Mouse (Mus musculus) neural tube, embryonic 12.5 days (tissue): Measurements from ENCODE around the gene Olfr1394. TPM values are rescaled to one million over a fixed set of nuclear protein-coding genes. Genes with fewer than 3 reads are reported as not detected.

Source experiments
- ATAC-seq: fragments of 200-750 bp; cut with Nextera tagmentation; 2 replicates; pipeline ENCODE4 v1.8.0; 2017; ENCODE audit warnings: low read depth, mild to moderate bottlenecking, moderate TSS enrichment, moderate library complexity; ENCODE audit not compliant: low FRiP score
- H3K27ac ChIP-seq: fragments of 300-500 bp; sonication (generic); 2 replicates; pipeline ENCODE4 v1.5.1; 2016
- H3K27me3 ChIP-seq: fragments of 300-500 bp; sonication (generic); replicated peaks from 2 replicates; pipeline ENCODE4 v1.6.1; 2016; ENCODE audit warnings: mild to moderate bottlenecking
- H3K36me3 ChIP-seq: fragments of 300-500 bp; sonication (generic); 2 replicates; pipeline ENCODE4 v1.6.1; 2016; ENCODE audit warnings: mild to moderate bottlenecking
- H3K4me1 ChIP-seq: fragments of 300-500 bp; sonication (generic); 2 replicates; pipeline ENCODE4 v1.6.1; 2016
- H3K4me2 ChIP-seq: fragments of 300-500 bp; sonication (generic); replicated peaks from 2 replicates; pipeline ENCODE4 v1.6.1; 2016; ENCODE audit warnings: mild to moderate bottlenecking
- H3K4me3 ChIP-seq: fragments of 300-500 bp; sonication (generic); 2 replicates; pipeline ENCODE4 v1.5.1; 2016
- H3K9ac ChIP-seq: fragments of 300-500 bp; sonication (generic); 2 replicates; pipeline ENCODE4 v1.6.1; 2016; ENCODE audit warnings: mild to moderate bottlenecking
- H3K9me3 ChIP-seq: fragments of 300-500 bp; sonication (generic); 2 replicates; pipeline ENCODE4 v1.6.1; 2016; ENCODE audit warnings: mild to moderate bottlenecking
- WGBS: fragments of 180-500 bp; shearing (Covaris S2); methylation state at CpG from one replicate; pipeline ENCODE4 v1.1.7; 2016; 5-methylcytosine and 5-hydroxymethylcytosine counted together
- polyA plus RNA-seq: library from polyadenylated mRNA; unstranded; fragments of >200 nt; fragmentation: Nextera tagmentation; extraction: Ambion mirVana; gene quantifications from 2 replicates; pipeline ENCODE4 v1.2.1, GENCODE M21; 2016

Olfr1394 gene
- polyA plus RNA-seq, 1 experiment from 2014 or later, result not detected

- no peak overlapping the region for H3K27ac ChIP-seq
- H3K4me3 ChIP-seq, result no peak overlapping the region
- H3K9me3 ChIP-seq, result no peaks in the 10 kb centered on the region
- H3K4me1 ChIP-seq, result peaks cover 9% of the 10 kb centered on the region
- H3K27me3 ChIP-seq, result no peaks in the 10 kb centered on the region
- H3K9ac ChIP-seq, result no peak overlapping the region
- ATAC-seq, result no peak
- H3K36me3 ChIP-seq, result no peaks in the 10 kb centered on the region
- no peak overlapping the region for H3K4me2 ChIP-seq
Observed at GRCm38 (mm10) chr11:49200666-49201065, 46.5 kb downstream of the Olfr1394 start.

GRCm38 (mm10) chr11:49201142-49201541 is 47.0 kb downstream of the Olfr1394 start:
- no peak overlapping the region for H3K4me3 ChIP-seq
- no peak overlapping the region for H3K9ac ChIP-seq
- no peaks in the 10 kb centered on the region for H3K9me3 ChIP-seq
- H3K36me3 ChIP-seq, result no peaks in the 10 kb centered on the region
- no peaks in the 10 kb centered on the region for H3K27me3 ChIP-seq
- H3K4me2 ChIP-seq, result no peak overlapping the region
- H3K4me1 ChIP-seq, result peaks cover 9% of the 10 kb centered on the region
- H3K27ac ChIP-seq, result no peak overlapping the region
- ATAC-seq, result no peak

- Histone ChIP-seq H3K9ac (peak overlapping the region; percentile 98), H3K9me3 (no peaks in the 10 kb centered on the region), H3K4me1 (peaks cover 9% of the 10 kb centered on the region), H3K4me2 (peak overlapping the region; percentile 82), H3K27me3 (no peaks in the 10 kb centered on the region), H3K36me3 (peaks cover 3% of the 10 kb centered on the region; the same call in 1 of the 2 replicates), H3K27ac (no peak overlapping the region), H3K4me3 (0 out of 2 replicates have a peak overlapping the region, but pooled peaks have one; percentile 87)
- no peak for ATAC-seq
- 71% methylated on average over 2 of the region's 2 CpGs for WGBS
Observed at GRCm38 (mm10) chr11:49202071-49202470, 47.9 kb downstream of the Olfr1394 start.

GRCm38 (mm10) chr11:49202523-49203061 is 48.4 kb downstream of the Olfr1394 start:
- peak; percentile 38 for ATAC-seq

GRCm38 (mm10) chr11:49203129-49203768 is 49.1 kb downstream of the Olfr1394 start, which contains the start of gene Zfp62:
Gene Zfp62, plus strand, starts transcription at chr11:49203292.
- under 1% methylated on average over 47 of the region's 47 CpGs for WGBS

More at GRCm38 (mm10) chr11:49202523-49203061, 48.4 kb downstream of the Olfr1394 start:
- H3K27me3 ChIP-seq, result no peaks in the 10 kb centered on the region
- peaks cover 3% of the 10 kb centered on the region; the same call in 1 of the 2 replicates for H3K36me3 ChIP-seq
- H3K9me3 ChIP-seq, result no peaks in the 10 kb centered on the region
- no peak overlapping the region for H3K27ac ChIP-seq
- 6% methylated on average over 10 of the region's 10 CpGs for WGBS
- H3K9ac ChIP-seq, result peak overlapping the region; percentile 98
- peaks cover 9% of the 10 kb centered on the region for H3K4me1 ChIP-seq
- H3K4me3 ChIP-seq, result peak overlapping the region; percentile 87
- H3K4me2 ChIP-seq, result peak overlapping the region; percentile 82

GRCm38 (mm10) chr11:49203771-49204497 is 49.8 kb downstream of the Olfr1394 start:
- 0% methylated on average over 24 of the region's 24 CpGs for WGBS
- peaks cover 9% of the 10 kb centered on the region for H3K4me1 ChIP-seq

More at GRCm38 (mm10) chr11:49203129-49203768, 49.1 kb downstream of the Olfr1394 start, which contains the start of gene Zfp62:
- H3K9me3 ChIP-seq, result no peaks in the 10 kb centered on the region
- peak; percentile 92 for ATAC-seq
- peaks cover 9% of the 10 kb centered on the region for H3K4me1 ChIP-seq
- peaks cover 3% of the 10 kb centered on the region; the same call in 1 of the 2 replicates for H3K36me3 ChIP-seq
- peak within 1 kb of the TSS; percentile 87 for H3K4me3 ChIP-seq
- H3K4me2 ChIP-seq, result peak within 1 kb of the TSS; percentile 82
- peak within 1 kb of the TSS; percentile 98 for H3K9ac ChIP-seq
- H3K27me3 ChIP-seq, result no peaks in the 10 kb centered on the region
- H3K27ac ChIP-seq, result peak within 1 kb of the TSS; percentile 98

GRCm38 (mm10) chr11:49205080-49205590 is 51.0 kb downstream of the Olfr1394 start:
- no peak overlapping the region for H3K9ac ChIP-seq
- WGBS, result 90% methylated on average over 6 of the region's 6 CpGs
- H3K27me3 ChIP-seq, result no peaks in the 10 kb centered on the region
- peaks cover 9% of the 10 kb centered on the region for H3K4me1 ChIP-seq
- H3K36me3 ChIP-seq, result peaks cover 3% of the 10 kb centered on the region; the same call in 1 of the 2 replicates
- ATAC-seq, result no peak
- H3K4me2 ChIP-seq, result peak overlapping the region; percentile 82
- no peaks in the 10 kb centered on the region for H3K9me3 ChIP-seq
- H3K4me3 ChIP-seq, result no peak overlapping the region
- no peak overlapping the region for H3K27ac ChIP-seq

More at GRCm38 (mm10) chr11:49203771-49204497, 49.8 kb downstream of the Olfr1394 start:
- H3K27ac ChIP-seq, result peak overlapping the region; percentile 98
- H3K9ac ChIP-seq, result peak overlapping the region; percentile 98
- H3K9me3 ChIP-seq, result no peaks in the 10 kb centered on the region
- ATAC-seq, result peak; percentile 85
- H3K27me3 ChIP-seq, result no peaks in the 10 kb centered on the region
- H3K4me2 ChIP-seq, result peak overlapping the region; percentile 82
- peak overlapping the region; percentile 87 for H3K4me3 ChIP-seq
- peaks cover 3% of the 10 kb centered on the region; the same call in 1 of the 2 replicates for H3K36me3 ChIP-seq

GRCm38 (mm10) chr11:49207495-49207894 is 53.3 kb downstream of the Olfr1394 start:
- peaks cover 2% of the 10 kb centered on the region for H3K4me1 ChIP-seq
- no peak overlapping the region for H3K27ac ChIP-seq
- 97% methylated on average over 1 of the region's 1 CpGs for WGBS
- H3K4me3 ChIP-seq, result no peak overlapping the region
- no peak for ATAC-seq
- no peak overlapping the region for H3K4me2 ChIP-seq
- no peak overlapping the region for H3K9ac ChIP-seq
- H3K27me3 ChIP-seq, result no peaks in the 10 kb centered on the region
- H3K36me3 ChIP-seq, result peaks cover 3% of the 10 kb centered on the region; the same call in 1 of the 2 replicates
- no peaks in the 10 kb centered on the region for H3K9me3 ChIP-seq

Other genes starting within 250 kb of the Olfr1394 start
- gene Psme2b, start 208.2 kb upstream of the Olfr1394 start, polyA plus RNA-seq, result 1.6 and 1.9 TPM in 2 replicates
- not detected in 2 replicates for gene Olfr56, start 175.5 kb upstream of the Olfr1394 start, polyA plus RNA-seq
- 0.25 and 0.26 TPM in 2 replicates for gene 9930111J21Rik1, start 175.0 kb upstream of the Olfr1394 start, polyA plus RNA-seq
- not detected in 2 replicates for gene Gm12185, start 162.2 kb upstream of the Olfr1394 start, polyA plus RNA-seq
- not detected in 2 replicates for gene Tgtp1, start 160.2 kb upstream of the Olfr1394 start, polyA plus RNA-seq
- gene 9930111J21Rik2, start 103.1 kb upstream of the Olfr1394 start, polyA plus RNA-seq, result 0.24 and 0.27 TPM in 2 replicates
- not detected in 2 replicates for gene Tgtp2, start 90.2 kb upstream of the Olfr1394 start, polyA plus RNA-seq
- gene Ifi47, start 77.8 kb upstream of the Olfr1394 start, polyA plus RNA-seq, result 0.48 and 0.61 TPM in 2 replicates
- not detected in 2 replicates for gene Olfr1396, start 39.5 kb upstream of the Olfr1394 start, polyA plus RNA-seq
- gene Olfr1395, start 12.1 kb upstream of the Olfr1394 start, polyA plus RNA-seq, result not detected in 2 replicates
- gene Btnl9, start 32.8 kb downstream of the Olfr1394 start, polyA plus RNA-seq, result 0.04 and 0.39 TPM in 2 replicates
- gene Zfp62, start 48.9 kb downstream of the Olfr1394 start, polyA plus RNA-seq, result 49.5 and 61.0 TPM in 2 replicates
- gene Mgat1, start 89.8 kb downstream of the Olfr1394 start, polyA plus RNA-seq, result 36.6 and 36.7 TPM in 2 replicates
- gene Olfr1393, start 123.9 kb downstream of the Olfr1394 start, polyA plus RNA-seq, result 0.06 TPM in 1 of 2 replicates, not detected in the other
- gene Olfr1392, start 130.9 kb downstream of the Olfr1394 start, polyA plus RNA-seq, result 0.20 TPM in 1 of 2 replicates, not detected in the other
- gene Olfr10, start 150.4 kb downstream of the Olfr1394 start, polyA plus RNA-seq, result not detected in 2 replicates
- not detected in 2 replicates for gene Olfr1391, start 168.4 kb downstream of the Olfr1394 start, polyA plus RNA-seq
- not detected in 2 replicates for gene Olfr1390, start 180.8 kb downstream of the Olfr1394 start, polyA plus RNA-seq